In genomic region chr15:11357501-11357900, GRCm38 (mm10) we compare ENCODE assay signal across 19 mouse cellular contexts.
"Had no signal": no experiment of that assay in that cellular context is flagged by ENCODE, and none has a peak within 500 bp of the region (broad histone marks: within the 10 kb centered on the region; RNA-seq: fewer than 3 reads in every experiment).

No protein-coding gene starts in this region.

- H3K27ac ChIP-seq: kidney, postnatal 0 days; layer of hippocampus, adult 2 months; limb, embryonic 10.5 days; limb, embryonic 13.5 days; liver, embryonic 12.5 days; liver, embryonic 15.5 days; lung, embryonic 15.5 days; stomach, embryonic 15.5 days had no signal

- H3K27me3 ChIP-seq: limb, embryonic 13.5 days; liver, embryonic 12.5 days; liver, embryonic 15.5 days; lung, embryonic 15.5 days; stomach, embryonic 15.5 days had no signal

- H3K4me2 ChIP-seq: limb, embryonic 13.5 days; liver, embryonic 12.5 days; liver, embryonic 15.5 days; lung, embryonic 15.5 days; midbrain, embryonic 11.5 days; stomach, embryonic 15.5 days had no signal

- DNase-seq: layer of hippocampus, adult 9-11 months; liver; lung, adult 18-20 months; lung, postnatal 14 days; lung, postnatal 4 days; midbrain, embryonic 14.5 days; right cerebral cortex, postnatal 4 days; thymus, adult 18-20 months; thymus, postnatal 36 days had no signal

- H3K9me3 ChIP-seq: limb, embryonic 10.5 days; limb, embryonic 13.5 days; liver, embryonic 12.5 days; liver, embryonic 15.5 days; lung, embryonic 15.5 days; stomach, embryonic 15.5 days had no signal

- H3K9ac ChIP-seq: limb, embryonic 13.5 days; liver, embryonic 12.5 days; liver, embryonic 15.5 days; lung, embryonic 15.5 days; stomach, embryonic 15.5 days had no signal

- H3K4me3 ChIP-seq: layer of hippocampus, adult 2 months; limb, embryonic 10.5 days; limb, embryonic 13.5 days; liver, embryonic 12.5 days; liver, embryonic 15.5 days; lung, embryonic 15.5 days; stomach, embryonic 15.5 days had no signal

- ATAC-seq: intestine, embryonic 16.5 days; liver, embryonic 12.5 days had no signal

- H3K36me3 ChIP-seq: limb, embryonic 10.5 days; limb, embryonic 13.5 days; liver, embryonic 12.5 days; liver, embryonic 15.5 days; lung, embryonic 15.5 days; stomach, embryonic 15.5 days had no signal

- H3K4me1 ChIP-seq: limb, embryonic 13.5 days; liver, embryonic 12.5 days; liver, embryonic 15.5 days; lung, embryonic 15.5 days; stomach, embryonic 15.5 days had no signal
